ENCODE assay signal across 8 mouse cellular contexts in the genomic region with DNA sequence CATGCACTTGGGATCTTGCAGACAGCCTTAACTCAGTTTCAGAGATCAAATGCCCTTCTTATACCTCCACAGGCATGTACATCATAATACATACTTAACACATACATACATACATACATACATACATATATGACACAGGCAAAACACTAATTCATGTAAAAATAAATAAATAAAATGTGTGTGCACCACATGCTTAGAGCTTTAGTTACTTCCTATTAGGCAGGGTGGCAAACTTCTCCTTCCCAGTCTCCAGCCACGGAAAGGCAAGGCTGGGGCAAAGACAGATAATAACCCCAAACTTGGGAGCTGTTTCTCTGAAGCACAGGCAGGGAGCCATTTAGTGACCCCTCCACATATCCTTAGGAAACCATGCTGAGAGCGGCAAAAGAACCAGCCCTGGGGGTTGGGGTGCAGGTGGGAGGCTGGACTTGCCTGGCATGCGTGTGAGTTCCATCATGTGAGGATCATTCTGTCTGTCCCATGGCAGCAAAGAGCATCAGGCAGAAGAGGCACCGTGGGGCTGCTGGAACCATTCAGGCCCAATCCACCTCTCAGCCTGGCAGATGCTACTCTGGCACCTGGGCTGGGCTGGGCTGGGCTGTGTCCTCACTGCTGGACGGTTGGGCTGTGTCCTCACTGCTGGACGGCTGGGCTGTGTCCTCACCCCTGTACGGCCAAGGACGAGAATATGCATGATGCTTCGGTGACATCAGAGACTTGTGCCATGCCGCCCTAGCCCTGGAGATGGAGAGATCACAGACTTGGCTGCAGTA. TPM values are rescaled to one million over a fixed set of nuclear protein-coding genes. Genes with fewer than 3 reads are reported as not detected.
DNase-seq lines count a peak whose midpoint lies in the region; ATAC-seq and TF ChIP-seq lines count a peak whose summit lies in the region.

Gene Rhbdf2, minus strand, starts transcription at position 721 of the 773 bp plus-strand sequence.

- no peak for TF ChIP-seq RAD21 in CH12.LX (IDR thresholded peaks at IDR 0.05; ENCODE audit: low read depth, low read length)

- no peak within 1 kb of the TSS for H3K9ac ChIP-seq in CH12.LX (ENCODE audit: insufficient read depth, low read depth)
- H3K9ac ChIP-seq in neural tube, embryonic 15.5 days (replicated peaks), result no peak within 1 kb of the TSS

- no peak within 1 kb of the TSS for H3K4me3 ChIP-seq in gastrocnemius, adult 2 months
- no peak within 1 kb of the TSS for H3K4me3 ChIP-seq in CH12.LX (replicated peaks in 1 of 3; ENCODE audit: low read depth in 2 of 3, low read length in 2 of 3, poor library complexity in 1 of 3)
- H3K4me3 ChIP-seq in bone marrow, adult 2 months (replicated peaks; ENCODE audit: control insufficient read depth, low read depth, low read length), result no peak within 1 kb of the TSS
- no peak within 1 kb of the TSS for H3K4me3 ChIP-seq in neural tube, embryonic 15.5 days (replicated peaks)

- in situ Hi-C loops in CH12.LX (cut with MboI; ENCODE audit: low pct_ligation_motif_present, low pct_unique_long_range_greater_than_20kb, low sequenced_read_pairs), result no loop called here

- TF ChIP-seq POLR2A in CH12.LX (IDR thresholded peaks at IDR 0.05; ENCODE audit: low read depth, low read length), result no peak
- no peak for TF ChIP-seq POLR2A in bone marrow, adult 2 months (IDR thresholded peaks at IDR 0.05; ENCODE audit: borderline replicate concordance, control insufficient read depth, low read depth, low read length)

- intact Hi-C loops in gastrocnemius, adult 2 months (cut with DNase I), result loop anchor here (5.0 kb wide), 1 partner anchor 124 kb away; no protein-coding TSS in a partner anchor
- intact Hi-C loops in gastrocnemius, postnatal 14 days (cut with DNase I; ENCODE audit: low total_unique reads), result loop anchor here (10.0 kb wide), 1 partner anchor 72 kb away; no protein-coding TSS in a partner anchor
- intact Hi-C loops in heart, postnatal 36 days (cut with DNase I), result no loop called here

- no peak for TF ChIP-seq CTCF in gastrocnemius, adult 2 months (IDR thresholded peaks at IDR 0.05)
- no peak for TF ChIP-seq CTCF in CH12.LX (conservative IDR thresholded peaks at IDR 0.05 in 1 of 2, IDR thresholded peaks at IDR 0.05 in 1 of 2; ENCODE audit: low read depth in 2 of 2, low read length in 2 of 2)
- no peak for TF ChIP-seq CTCF in bone marrow, adult 2 months (IDR thresholded peaks at IDR 0.05; ENCODE audit: control insufficient read depth, insufficient read depth, low read length)

- no peak for ATAC-seq in neural tube, embryonic 15.5 days (ENCODE audit: low FRiP score)
- ATAC-seq in megakaryocyte-erythroid progenitor cell, adult 5-6 weeks (replicated peaks; ENCODE audit: low FRiP score, low TSS enrichment, poor library complexity, severe bottlenecking), result no peak

- no peak for DNase-seq in gastrocnemius, adult 2 months
- no peak for DNase-seq in gastrocnemius, postnatal 14 days
- DNase-seq in CH12.LX (ENCODE audit: extremely low read depth), result no peak
- no peak for DNase-seq in heart, postnatal 36 days
- no peak for DNase-seq in embryo, embryonic 10.5 days (ENCODE audit: low spot score)

- 79% methylated on average over 10 of the region's 10 CpGs for WGBS in bone marrow, adult 2 months
- 77% methylated on average over 10 of the region's 10 CpGs for WGBS in neural tube, embryonic 15.5 days

- H3K79me2 ChIP-seq in CH12.LX (replicated peaks; ENCODE audit: control insufficient read depth, extremely low read depth, insufficient read depth, poor library complexity, severe bottlenecking), result no peaks in the 10 kb centered on the region

- dilution Hi-C loops in CH12.LX (cut with MboI; ENCODE audit: extremely low pct_ligation_motif_present, extremely low pct_unique_long_range_greater_than_20kb, low sequenced_read_pairs), result no loop called here

- no peak within 1 kb of the TSS for H3K27ac ChIP-seq in gastrocnemius, adult 2 months
- no peak within 1 kb of the TSS; the same call in 1 of the 2 replicates for H3K27ac ChIP-seq in CH12.LX (ENCODE audit: insufficient read depth, low read depth)
- no peak within 1 kb of the TSS for H3K27ac ChIP-seq in bone marrow, adult 2 months (ENCODE audit: control insufficient read depth, insufficient read depth, low read depth, low read length, poor library complexity)
- H3K27ac ChIP-seq in neural tube, embryonic 15.5 days (replicated peaks), result no peak within 1 kb of the TSS

- no peak for TF ChIP-seq EP300 in CH12.LX (IDR thresholded peaks at IDR 0.05; ENCODE audit: low read length)

- H3K9me3 ChIP-seq in CH12.LX (replicated peaks; ENCODE audit: low read length), result no peaks in the 10 kb centered on the region
- H3K9me3 ChIP-seq in neural tube, embryonic 15.5 days (replicated peaks), result no peaks in the 10 kb centered on the region

- H3K27me3 ChIP-seq in CH12.LX (replicated peaks), result no peaks in the 10 kb centered on the region
- peaks cover 30% of the 10 kb centered on the region for H3K27me3 ChIP-seq in neural tube, embryonic 15.5 days (replicated peaks)

- H3K4me1 ChIP-seq in CH12.LX (ENCODE audit: control insufficient read depth in 1 of 2, insufficient read depth in 2 of 2), result peaks cover 29 to 63% of the 10 kb centered on the region in 2 experiments
- H3K4me1 ChIP-seq in bone marrow, adult 2 months (ENCODE audit: control insufficient read depth, insufficient read depth, low read length), result peaks cover 5% of the 10 kb centered on the region
- H3K4me1 ChIP-seq in neural tube, embryonic 15.5 days, result peaks cover 21% of the 10 kb centered on the region

- no peak within 1 kb of the TSS for H3K4me2 ChIP-seq in CH12.LX (ENCODE audit: insufficient read depth, low read depth, poor library complexity, severe bottlenecking)
- H3K4me2 ChIP-seq in neural tube, embryonic 15.5 days, result no peak within 1 kb of the TSS

- H3K36me3 ChIP-seq in CH12.LX (replicated peaks in 1 of 2; ENCODE audit: control insufficient read depth in 1 of 2, insufficient read depth in 1 of 2, low read length in 1 of 2), result no peaks in the 10 kb centered on the region
- no peaks in the 10 kb centered on the region for H3K36me3 ChIP-seq in neural tube, embryonic 15.5 days

TF ChIP-seq in CH12.LX, 34 proteins besides CTCF, POLR2A, EP300 and RAD21:
- no peak for TF ChIP-seq UBTF (IDR thresholded peaks at IDR 0.05; ENCODE audit: low read depth, low read length)
- no peak for TF ChIP-seq MAZ (IDR thresholded peaks at IDR 0.05; ENCODE audit: low read depth, low read length)
- no peak for TF ChIP-seq IRF4 (IDR thresholded peaks at IDR 0.05; ENCODE audit: low read depth, low read length)
- TF ChIP-seq USF2 (conservative IDR thresholded peaks at IDR 0.05; ENCODE audit: low read depth, low read length), result no peak
- no peak for TF ChIP-seq PAX5 (IDR thresholded peaks at IDR 0.05; ENCODE audit: low read length)
- no peak for TF ChIP-seq CHD2 (IDR thresholded peaks at IDR 0.05; ENCODE audit: low read length)
- no peak for TF ChIP-seq MAX (IDR thresholded peaks at IDR 0.05; ENCODE audit: low read length)
- no peak for TF ChIP-seq MYC (IDR thresholded peaks at IDR 0.05; ENCODE audit: low read depth, low read length)

RNA-seq across cellular contexts. Expression of gene Rhbdf2, which starts in this region (rescaled TPM):
- 10 to 100 TPM; 11.6 to 14.4 TPM for total RNA-seq in gastrocnemius, adult 2 months (2021)
- total RNA-seq in gastrocnemius, postnatal 14 days (2021), result 1 to 10 TPM; 5.9 to 9.0 TPM
- total RNA-seq in CH12.LX (2012; rRNA removed) (8.5 and 12.1 TPM in 2 replicates), CH12.LX (2014; rRNA removed) (3.1 and 3.4 TPM in 2 replicates)
- 11.8 and 14.7 TPM in 2 replicates for polyA plus RNA-seq in CH12.LX (2012; ENCODE audit: insufficient read length, low read depth)
- polyA plus RNA-seq in bone marrow, adult 2 months (2011; ENCODE audit: insufficient read depth, insufficient read length, low replicate concordance, missing spikeins), result 20.9 and 51.1 TPM in 2 replicates
- 10 to 100 TPM; 10.3 to 15.3 TPM for total RNA-seq in heart, postnatal 36 days (2021)
- 1.4 and 4.0 TPM in 2 replicates for polyA plus RNA-seq in neural tube, embryonic 15.5 days (2015; fragmentation: Nextera tagmentation; extraction: Ambion mirVana)
- 4.1 and 6.1 TPM in 2 replicates for total RNA-seq in megakaryocyte-erythroid progenitor cell, adult 5-6 weeks (2014; fragmentation: Nextera tagmentation)
- total RNA-seq in megakaryocyte-erythroid progenitor cell, adult 5-6 weeks (2017), result 1.3 and 3.3 TPM in 2 replicates
